Mouse (Mus musculus): ENCODE measurements around the gene Atp5b. TPM values are rescaled to one million over a fixed set of nuclear protein-coding genes. Genes with fewer than 3 reads are reported as not detected.

Gene Atp5b
- polyA plus RNA-seq (2016; fragmentation: Nextera tagmentation; extraction: Ambion mirVana) = 2,236 and 2,265 TPM in 2 replicates

GRCm38 (mm10) chr10:128082880-128083421 is at the start of gene Atp5b:
Gene Atp5b, plus strand, starts transcription at chr10:128083273.
- H3K4me1 ChIP-seq (replicated peaks) = peaks cover 21% of the 10 kb centered on the region
- WGBS = under 1% methylated on average over 34 of the region's 34 CpGs
- no peaks in the 10 kb centered on the region for H3K27me3 ChIP-seq (ENCODE audit: insufficient read depth, poor library complexity, severe bottlenecking)
- H3K4me3 ChIP-seq = peak within 1 kb of the TSS; percentile 96
- H3K36me3 ChIP-seq = peaks cover 45% of the 10 kb centered on the region
- peak; percentile 95 for DNase-seq (ENCODE audit: low spot score)
- peak within 1 kb of the TSS; percentile 98 for H3K27ac ChIP-seq
- no peaks in the 10 kb centered on the region for H3K9me3 ChIP-seq

GRCm38 (mm10) chr10:128036746-128037425 is 46.2 kb upstream of the Atp5b start:
- H3K27me3 ChIP-seq (ENCODE audit: insufficient read depth, poor library complexity, severe bottlenecking) = no peaks in the 10 kb centered on the region
- peaks cover 35% of the 10 kb centered on the region for H3K4me1 ChIP-seq (replicated peaks)
- peak overlapping the region; percentile 98 for H3K4me3 ChIP-seq
- 14% methylated on average over 10 of the region's 10 CpGs for WGBS
- DNase-seq (ENCODE audit: low spot score) = no peak
- H3K36me3 ChIP-seq = peaks cover 49% of the 10 kb centered on the region
- H3K9me3 ChIP-seq = no peaks in the 10 kb centered on the region
- H3K27ac ChIP-seq = peak overlapping the region; percentile 99

GRCm38 (mm10) chr10:128037921-128038320 is 45.2 kb upstream of the Atp5b start:
- no peaks in the 10 kb centered on the region for H3K9me3 ChIP-seq
- peaks cover 37% of the 10 kb centered on the region for H3K4me1 ChIP-seq (replicated peaks)
- no peak for DNase-seq (ENCODE audit: low spot score)
- H3K4me3 ChIP-seq = peak overlapping the region; percentile 98
- no peak overlapping the region for H3K27ac ChIP-seq
- no peaks in the 10 kb centered on the region for H3K27me3 ChIP-seq (ENCODE audit: insufficient read depth, poor library complexity, severe bottlenecking)
- whole genome bisulfite sequencing = 78% methylated on average over 3 of the region's 3 CpGs
- peaks cover 58% of the 10 kb centered on the region for H3K36me3 ChIP-seq

GRCm38 (mm10) chr10:128039167-128039566 is 43.9 kb upstream of the Atp5b start:
- Histone ChIP-seq H3K27me3 (ENCODE audit: insufficient read depth, poor library complexity, severe bottlenecking) (no peaks in the 10 kb centered on the region), H3K9me3 (no peaks in the 10 kb centered on the region), H3K36me3 (peaks cover 71% of the 10 kb centered on the region), H3K27ac (no peak overlapping the region), H3K4me1 (replicated peaks) (peaks cover 49% of the 10 kb centered on the region), H3K4me3 (no peak overlapping the region)
- DNase-seq (ENCODE audit: low spot score) = no peak
- 72% methylated on average over 5 of the region's 5 CpGs for WGBS

- Histone ChIP-seq H3K4me1 (replicated peaks) (peaks cover 51% of the 10 kb centered on the region), H3K27me3 (ENCODE audit: insufficient read depth, poor library complexity, severe bottlenecking) (no peaks in the 10 kb centered on the region), H3K27ac (no peak overlapping the region), H3K9me3 (no peaks in the 10 kb centered on the region), H3K36me3 (peaks cover 78% of the 10 kb centered on the region), H3K4me3 (no peak overlapping the region)
- 79% methylated on average over 3 of the region's 3 CpGs for WGBS
- DNase-seq (ENCODE audit: low spot score) = no peak
These were observed 43.2 kb upstream of the Atp5b start for GRCm38 (mm10) chr10:128039858-128040257.

GRCm38 (mm10) chr10:128040293-128040692 is 42.8 kb upstream of the Atp5b start:
- peaks cover 82% of the 10 kb centered on the region for H3K36me3 ChIP-seq
- H3K4me1 ChIP-seq (replicated peaks) = peaks cover 52% of the 10 kb centered on the region

GRCm38 (mm10) chr10:128041636-128042035 is 41.4 kb upstream of the Atp5b start:
- 82% methylated on average over 4 of the region's 4 CpGs for WGBS
- Histone ChIP-seq H3K4me3 (no peak overlapping the region), H3K27ac (no peak overlapping the region), H3K9me3 (no peaks in the 10 kb centered on the region), H3K36me3 (peaks cover 95% of the 10 kb centered on the region), H3K4me1 (replicated peaks) (peaks cover 52% of the 10 kb centered on the region), H3K27me3 (ENCODE audit: insufficient read depth, poor library complexity, severe bottlenecking) (no peaks in the 10 kb centered on the region)
- no peak for DNase-seq (ENCODE audit: low spot score)

More at GRCm38 (mm10) chr10:128040293-128040692, 42.8 kb upstream of the Atp5b start:
- no peaks in the 10 kb centered on the region for H3K9me3 ChIP-seq
- no peak overlapping the region for H3K4me3 ChIP-seq
- no peak for DNase-seq (ENCODE audit: low spot score)
- 96% methylated on average over 5 of the region's 5 CpGs for WGBS
- no peaks in the 10 kb centered on the region for H3K27me3 ChIP-seq (ENCODE audit: insufficient read depth, poor library complexity, severe bottlenecking)
- H3K27ac ChIP-seq = no peak overlapping the region

- Histone ChIP-seq H3K9me3 (no peaks in the 10 kb centered on the region), H3K4me3 (no peak overlapping the region), H3K4me1 (replicated peaks) (peaks cover 43% of the 10 kb centered on the region), H3K36me3 (peaks cover 96% of the 10 kb centered on the region), H3K27me3 (ENCODE audit: insufficient read depth, poor library complexity, severe bottlenecking) (no peaks in the 10 kb centered on the region), H3K27ac (no peak overlapping the region)
- DNase-seq (ENCODE audit: low spot score) = no peak
- WGBS = 92% methylated on average over 3 of the region's 3 CpGs
These were observed 40.6 kb upstream of the Atp5b start for GRCm38 (mm10) chr10:128042466-128042865.

GRCm38 (mm10) chr10:128043041-128043835 is 39.8 kb upstream of the Atp5b start:
- no peak overlapping the region for H3K4me3 ChIP-seq
- WGBS = 79% methylated on average over 3 of the region's 3 CpGs

GRCm38 (mm10) chr10:128048157-128048556 is 34.9 kb upstream of the Atp5b start:
- H3K36me3 ChIP-seq = peaks cover 89% of the 10 kb centered on the region
- H3K9me3 ChIP-seq = no peaks in the 10 kb centered on the region
- no peaks in the 10 kb centered on the region for H3K27me3 ChIP-seq (ENCODE audit: insufficient read depth, poor library complexity, severe bottlenecking)
- H3K27ac ChIP-seq = no peak overlapping the region
- WGBS = 96% methylated on average over 8 of the region's 8 CpGs
- H3K4me3 ChIP-seq = no peak overlapping the region
- peaks cover 17% of the 10 kb centered on the region for H3K4me1 ChIP-seq (replicated peaks)
- no peak for DNase-seq (ENCODE audit: low spot score)

More at GRCm38 (mm10) chr10:128043041-128043835, 39.8 kb upstream of the Atp5b start:
- H3K9me3 ChIP-seq = no peaks in the 10 kb centered on the region
- no peak overlapping the region for H3K27ac ChIP-seq
- peaks cover 100% of the 10 kb centered on the region for H3K36me3 ChIP-seq
- DNase-seq (ENCODE audit: low spot score) = no peak
- peaks cover 36% of the 10 kb centered on the region for H3K4me1 ChIP-seq (replicated peaks)
- no peaks in the 10 kb centered on the region for H3K27me3 ChIP-seq (ENCODE audit: insufficient read depth, poor library complexity, severe bottlenecking)

- Histone ChIP-seq H3K27ac (no peak overlapping the region), H3K4me3 (no peak overlapping the region), H3K36me3 (peaks cover 73% of the 10 kb centered on the region), H3K27me3 (ENCODE audit: insufficient read depth, poor library complexity, severe bottlenecking) (no peaks in the 10 kb centered on the region), H3K9me3 (no peaks in the 10 kb centered on the region), H3K4me1 (replicated peaks) (peaks cover 2% of the 10 kb centered on the region)
- WGBS = 96% methylated on average over 2 of the region's 2 CpGs
- no peak for DNase-seq (ENCODE audit: low spot score)
These were observed 33.3 kb upstream of the Atp5b start for GRCm38 (mm10) chr10:128049741-128050140.

- H3K27ac ChIP-seq = no peak overlapping the region
- peaks cover 67% of the 10 kb centered on the region for H3K36me3 ChIP-seq
- no peaks in the 10 kb centered on the region for H3K9me3 ChIP-seq
- no peak overlapping the region for H3K4me3 ChIP-seq
- 79% methylated on average over 2 of the region's 2 CpGs for WGBS
- no peak for DNase-seq (ENCODE audit: low spot score)
- no peaks in the 10 kb centered on the region for H3K27me3 ChIP-seq (ENCODE audit: insufficient read depth, poor library complexity, severe bottlenecking)
- H3K4me1 ChIP-seq (replicated peaks) = no peaks in the 10 kb centered on the region
These were observed 32.7 kb upstream of the Atp5b start for GRCm38 (mm10) chr10:128050355-128050754.

- Histone ChIP-seq H3K4me1 (replicated peaks) (no peaks in the 10 kb centered on the region), H3K27ac (no peak overlapping the region), H3K36me3 (peaks cover 55% of the 10 kb centered on the region), H3K9me3 (no peaks in the 10 kb centered on the region), H3K27me3 (ENCODE audit: insufficient read depth, poor library complexity, severe bottlenecking) (no peaks in the 10 kb centered on the region), H3K4me3 (no peak overlapping the region)
- WGBS = 97% methylated on average over 5 of the region's 5 CpGs
- no peak for DNase-seq (ENCODE audit: low spot score)
These were observed 31.5 kb upstream of the Atp5b start for GRCm38 (mm10) chr10:128051589-128051988.

Data from hindbrain, embryonic 10.5 days (tissue).